ENCODE assay signal across 9 mouse cellular contexts in the genomic region with DNA sequence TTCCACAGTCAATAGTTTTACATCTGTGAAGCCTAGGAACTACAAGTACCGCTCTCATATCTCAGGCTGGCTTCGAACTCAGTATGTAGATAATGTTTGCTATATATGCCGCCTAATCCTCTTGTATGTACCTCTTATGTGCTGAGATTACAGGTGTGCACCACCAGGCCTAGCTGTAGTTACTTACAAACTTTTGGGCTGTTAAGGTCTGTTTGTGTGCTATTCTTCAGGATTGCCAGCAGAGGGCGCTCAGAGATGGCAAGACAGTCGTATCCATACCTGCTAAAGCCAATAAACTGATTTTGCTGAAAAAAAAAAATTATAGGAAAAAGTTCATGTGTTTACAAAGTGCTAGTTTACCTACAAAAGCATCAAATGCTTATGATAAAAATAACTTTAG.
DNase-seq lines count a peak whose midpoint lies in the region; ATAC-seq and TF ChIP-seq lines count a peak whose summit lies in the region.
"Had no signal": no experiment of that assay in that cellular context is flagged by ENCODE, and none has a peak within 500 bp of the region (broad histone marks: within the 10 kb centered on the region; RNA-seq: fewer than 3 reads in every experiment).

No protein-coding gene starts in this region.

- no peaks in the 10 kb centered on the region for H3K9me3 ChIP-seq in intestine, embryonic 14.5 days (ENCODE audit: control insufficient read depth, low read length)
- no peaks in the 10 kb centered on the region for H3K9me3 ChIP-seq in intestine, embryonic 16.5 days (ENCODE audit: control insufficient read depth, low read length)
- no peaks in the 10 kb centered on the region for H3K9me3 ChIP-seq in intestine, postnatal 0 days (ENCODE audit: control insufficient read depth)
- no peaks in the 10 kb centered on the region for H3K9me3 ChIP-seq in midbrain, embryonic 13.5 days

- no peaks in the 10 kb centered on the region for H3K36me3 ChIP-seq in intestine, embryonic 14.5 days (ENCODE audit: control insufficient read depth, insufficient read depth, low read length)
- no peaks in the 10 kb centered on the region for H3K36me3 ChIP-seq in intestine, embryonic 16.5 days (ENCODE audit: control insufficient read depth, insufficient read depth, low read length)
- H3K36me3 ChIP-seq in intestine, postnatal 0 days (ENCODE audit: control insufficient read depth, insufficient read depth) = no peaks in the 10 kb centered on the region
- H3K36me3 ChIP-seq in midbrain, embryonic 13.5 days = no peaks in the 10 kb centered on the region

- no peak overlapping the region for H3K4me2 ChIP-seq in intestine, embryonic 14.5 days (ENCODE audit: low read length)
- H3K4me2 ChIP-seq in intestine, embryonic 16.5 days (ENCODE audit: low read depth, low read length) = no peak overlapping the region
- no peak overlapping the region for H3K4me2 ChIP-seq in intestine, postnatal 0 days (replicated peaks; ENCODE audit: low read depth)
- H3K4me2 ChIP-seq in midbrain, embryonic 13.5 days (replicated peaks) = no peak overlapping the region

- H3K9ac ChIP-seq in intestine, embryonic 14.5 days (ENCODE audit: low read length) = no peak overlapping the region
- no peak overlapping the region for H3K9ac ChIP-seq in intestine, embryonic 16.5 days (ENCODE audit: low read depth, low read length)
- no peak overlapping the region for H3K9ac ChIP-seq in intestine, postnatal 0 days (ENCODE audit: low read depth, low read length)
- H3K9ac ChIP-seq in midbrain, embryonic 13.5 days (replicated peaks) = no peak overlapping the region

- no peaks in the 10 kb centered on the region; the same call in 1 of the 2 replicates for H3K4me1 ChIP-seq in intestine, embryonic 14.5 days (replicated peaks; ENCODE audit: control insufficient read depth, insufficient read depth, low read length)
- H3K4me1 ChIP-seq in intestine, embryonic 16.5 days (ENCODE audit: control insufficient read depth, insufficient read depth, low read length) = no peaks in the 10 kb centered on the region
- H3K4me1 ChIP-seq in intestine, postnatal 0 days (replicated peaks; ENCODE audit: control insufficient read depth, insufficient read depth, low read length) = no peaks in the 10 kb centered on the region
- no peaks in the 10 kb centered on the region for H3K4me1 ChIP-seq in midbrain, embryonic 13.5 days (replicated peaks)

- no peak overlapping the region for H3K27ac ChIP-seq in intestine, embryonic 14.5 days (ENCODE audit: low read depth)
- H3K27ac ChIP-seq in intestine, embryonic 16.5 days (ENCODE audit: low read length) = no peak overlapping the region
- no peak overlapping the region for H3K27ac ChIP-seq in intestine, postnatal 0 days (ENCODE audit: low read depth, low read length)
- no peak overlapping the region for H3K27ac ChIP-seq in midbrain, embryonic 13.5 days
- H3K27ac ChIP-seq: macrophage had no signal

- DNase-seq in intestine, embryonic 14.5 days (ENCODE audit: low spot score) = peak; percentile 69
- peak; percentile 39 to 49 for DNase-seq in B cell, adult 2 months
- peak; percentile 65 for DNase-seq in ZHBTc4 (ENCODE audit: low read depth, low spot score)
- peak; percentile 76 for DNase-seq in embryo, embryonic 10.5 days (ENCODE audit: low spot score)
- no peak for DNase-seq in urinary bladder, postnatal 4 days (ENCODE audit: low spot score in 2 of 2)

- H3K27me3 ChIP-seq in intestine, embryonic 14.5 days (replicated peaks; ENCODE audit: control insufficient read depth, insufficient read depth, low read length) = no peaks in the 10 kb centered on the region
- H3K27me3 ChIP-seq in intestine, embryonic 16.5 days (replicated peaks; ENCODE audit: control insufficient read depth, insufficient read depth, low read length) = no peaks in the 10 kb centered on the region
- H3K27me3 ChIP-seq in intestine, postnatal 0 days (replicated peaks; ENCODE audit: control insufficient read depth, insufficient read depth, low read length) = no peaks in the 10 kb centered on the region
- H3K27me3 ChIP-seq in midbrain, embryonic 13.5 days = no peaks in the 10 kb centered on the region

- peak; percentile 86 for TF ChIP-seq CTCF in intestine, postnatal 0 days (IDR thresholded peaks at IDR 0.05; ENCODE audit: low read depth)

- WGBS in intestine, embryonic 14.5 days = 27% methylated on average over 5 of the region's 5 CpGs
- 20% methylated on average over 5 of the region's 5 CpGs for WGBS in intestine, embryonic 16.5 days
- WGBS in intestine, postnatal 0 days = 21% methylated on average over 5 of the region's 5 CpGs
- WGBS in midbrain, embryonic 13.5 days = 27% methylated on average over 5 of the region's 5 CpGs

- ATAC-seq in intestine, embryonic 14.5 days (replicated peaks; ENCODE audit: low FRiP score, low TSS enrichment, low read depth) = no peak
- no peak for ATAC-seq in intestine, embryonic 16.5 days
- no peak for ATAC-seq in intestine, postnatal 0 days
- ATAC-seq in midbrain, embryonic 13.5 days = peak; percentile 60

- H3K4me3 ChIP-seq in intestine, embryonic 14.5 days (ENCODE audit: low read depth, low read length) = no peak overlapping the region
- H3K4me3 ChIP-seq in intestine, embryonic 16.5 days (ENCODE audit: low read length) = no peak overlapping the region
- no peak overlapping the region for H3K4me3 ChIP-seq in intestine, postnatal 0 days (ENCODE audit: low read depth, low read length)
- H3K4me3 ChIP-seq in midbrain, embryonic 13.5 days (replicated peaks) = no peak overlapping the region

Comparison
In these comparisons a context has a peak if more than half of its experiments do, and no peak if none do; other contexts are left out.
1. DNase-seq: peak in intestine, embryonic 14.5 days (single experiment), B cell, adult 2 months (2 of 2), ZHBTc4 (single experiment) and embryo, embryonic 10.5 days (single experiment); none in urinary bladder, postnatal 4 days (0 of 2).